Mouse (Mus musculus): Measurements from ENCODE around the gene Iqcd.

- TF ChIP-seq POLR2A (IDR thresholded peaks at IDR 0.05; ENCODE audit: low read depth, low read length), result no peak
- TF ChIP-seq CTCF (conservative IDR thresholded peaks at IDR 0.05; ENCODE audit: insufficient read depth, insufficient read length, low read depth, low read length), result no peak
These were observed 45.3 kb downstream of the Iqcd start, which contains the start of gene Cfap73 for GRCm38 (mm10) chr5:120634131-120634530.
